ENCODE assay signal across 25 mouse cellular contexts in genomic region chr11:89356018-89356417, GRCm38 (mm10). TPM values are rescaled to one million over a fixed set of nuclear protein-coding genes. Genes with fewer than 3 reads are reported as not detected.
A peak's percentile ranks its signal among the peaks of the same experiment; 100 is the strongest.
DNase-seq lines count a peak whose midpoint lies in the region; ATAC-seq and TF ChIP-seq lines count a peak whose summit lies in the region.
"Had no signal": no experiment of that assay in that cellular context is flagged by ENCODE, and none has a peak within 500 bp of the region (broad histone marks: within the 10 kb centered on the region; RNA-seq: fewer than 3 reads in every experiment).

No protein-coding gene starts in this region.

- ATAC-seq in embryonic facial prominence, embryonic 15.5 days (ENCODE audit: insufficient number of reproducible peaks, low FRiP score, low TSS enrichment, low read depth) = peak; percentile 51; the same call in 1 of the 2 replicates
- 0 out of 2 replicates have a peak, but pooled peaks have one; percentile 6 for ATAC-seq in limb, embryonic 14.5 days (ENCODE audit: low FRiP score, low read depth)
- ATAC-seq in limb, embryonic 15.5 days (ENCODE audit: insufficient number of reproducible peaks, low FRiP score, low TSS enrichment, low read depth) = 0 out of 2 replicates have a peak, but pooled peaks have one; percentile 52
- ATAC-seq: CD4-positive, CD25-positive, alpha-beta regulatory T cell, adult 4 months; forebrain, embryonic 14.5 days had no signal

- H3K4me1 ChIP-seq in embryonic facial prominence, embryonic 15.5 days = 0 out of 2 replicates have a peak, but pooled peaks cover 11% of the 10 kb centered on the region
- H3K4me1 ChIP-seq in embryonic facial prominence, embryonic 10.5 days = peaks cover 12% of the 10 kb centered on the region
- H3K4me1 ChIP-seq in heart, embryonic 10.5 days = peaks cover 22% of the 10 kb centered on the region
- peaks cover 10% of the 10 kb centered on the region for H3K4me1 ChIP-seq in limb, embryonic 14.5 days (ENCODE audit: control insufficient read depth, insufficient read depth, low read length)
- H3K4me1 ChIP-seq in limb, embryonic 10.5 days = peaks cover 10% of the 10 kb centered on the region
- peaks cover 10% of the 10 kb centered on the region; the same call in 1 of the 2 replicates for H3K4me1 ChIP-seq in limb, embryonic 15.5 days

- no peak overlapping the region for H3K4me3 ChIP-seq in embryonic facial prominence, embryonic 15.5 days (replicated peaks)
- no peak overlapping the region for H3K4me3 ChIP-seq in embryonic facial prominence, embryonic 10.5 days
- no peak overlapping the region for H3K4me3 ChIP-seq in heart, embryonic 10.5 days
- no peak overlapping the region for H3K4me3 ChIP-seq in limb, embryonic 14.5 days (replicated peaks; ENCODE audit: low read length)
- H3K4me3 ChIP-seq in limb, embryonic 10.5 days = no peak overlapping the region
- H3K4me3 ChIP-seq in limb, embryonic 15.5 days = no peak overlapping the region
- H3K4me3 ChIP-seq: embryonic facial prominence, embryonic 12.5 days; heart, adult 2 months; hindbrain, embryonic 10.5 days had no signal

- H3K36me3 ChIP-seq in embryonic facial prominence, embryonic 15.5 days = no peaks in the 10 kb centered on the region
- H3K36me3 ChIP-seq in embryonic facial prominence, embryonic 10.5 days (replicated peaks) = no peaks in the 10 kb centered on the region
- H3K36me3 ChIP-seq in heart, embryonic 10.5 days = no peaks in the 10 kb centered on the region
- H3K36me3 ChIP-seq in limb, embryonic 14.5 days (ENCODE audit: control insufficient read depth, insufficient read depth, low read length) = no peaks in the 10 kb centered on the region
- no peaks in the 10 kb centered on the region for H3K36me3 ChIP-seq in limb, embryonic 10.5 days
- no peaks in the 10 kb centered on the region for H3K36me3 ChIP-seq in limb, embryonic 15.5 days
- H3K36me3 ChIP-seq: embryonic facial prominence, embryonic 12.5 days; G1E; hindbrain, embryonic 10.5 days had no signal

- H3K9ac ChIP-seq in embryonic facial prominence, embryonic 15.5 days = no peak overlapping the region
- H3K9ac ChIP-seq in limb, embryonic 14.5 days (ENCODE audit: low read depth, low read length, severe bottlenecking) = no peak overlapping the region
- H3K9ac ChIP-seq in limb, embryonic 15.5 days = no peak overlapping the region
- H3K9ac ChIP-seq: embryonic facial prominence, embryonic 12.5 days; hindbrain, embryonic 14.5 days had no signal

- 44% methylated on average over 5 of the region's 5 CpGs for WGBS in embryonic facial prominence, embryonic 15.5 days
- 56% methylated on average over 5 of the region's 5 CpGs for WGBS in embryonic facial prominence, embryonic 10.5 days
- WGBS in heart, embryonic 10.5 days = 50% methylated on average over 5 of the region's 5 CpGs
- WGBS in limb, embryonic 14.5 days = 46% methylated on average over 5 of the region's 5 CpGs
- 74% methylated on average over 5 of the region's 5 CpGs for WGBS in limb, embryonic 10.5 days
- WGBS in limb, embryonic 15.5 days = 37% methylated on average over 5 of the region's 5 CpGs

- TF ChIP-seq POLR2A in limb, embryonic 14.5 days (IDR thresholded peaks at IDR 0.05; ENCODE audit: borderline replicate concordance, extremely low read depth, insufficient read depth, insufficient read length) = no peak

- no peaks in the 10 kb centered on the region for H3K27me3 ChIP-seq in embryonic facial prominence, embryonic 15.5 days
- no peaks in the 10 kb centered on the region for H3K27me3 ChIP-seq in embryonic facial prominence, embryonic 10.5 days (replicated peaks; ENCODE audit: low read depth, poor library complexity, severe bottlenecking)
- no peaks in the 10 kb centered on the region for H3K27me3 ChIP-seq in heart, embryonic 10.5 days (ENCODE audit: insufficient read depth, poor library complexity, severe bottlenecking)
- H3K27me3 ChIP-seq in limb, embryonic 14.5 days (ENCODE audit: control insufficient read depth, insufficient read depth, low read length) = no peaks in the 10 kb centered on the region
- H3K27me3 ChIP-seq in limb, embryonic 10.5 days (ENCODE audit: low read depth, poor library complexity, severe bottlenecking) = no peaks in the 10 kb centered on the region
- H3K27me3 ChIP-seq in limb, embryonic 15.5 days = no peaks in the 10 kb centered on the region
- H3K27me3 ChIP-seq: embryonic facial prominence, embryonic 12.5 days had no signal

- DNase-seq in embryonic facial prominence, embryonic 10.5 days (ENCODE audit: low spot score) = no peak
- DNase-seq in heart, embryonic 10.5 days (ENCODE audit: low spot score) = no peak
- no peak for DNase-seq in heart, postnatal 25 days (ENCODE audit: low spot score)
- DNase-seq in limb, embryonic 14.5 days (ENCODE audit: low spot score) = no peak
- DNase-seq in limb, embryonic 10.5 days (ENCODE audit: low spot score) = no peak
- DNase-seq in layer of hippocampus, adult 11-12 months (ENCODE audit: low spot score) = no peak
- DNase-seq: adrenal gland, adult 8-10 months; adrenal gland, postnatal 36 days; B cell, adult 2 months; cerebellum, adult 11 months; cerebellum, adult 8-10 months; cerebellum, postnatal 14 days; embryo, embryonic 11 days; gastrocnemius, postnatal 10 days; heart, adult 2 months; heart, postnatal 10 days had no signal

- H3K9me3 ChIP-seq in embryonic facial prominence, embryonic 15.5 days (replicated peaks) = no peaks in the 10 kb centered on the region
- H3K9me3 ChIP-seq in embryonic facial prominence, embryonic 10.5 days = no peaks in the 10 kb centered on the region
- no peaks in the 10 kb centered on the region for H3K9me3 ChIP-seq in heart, embryonic 10.5 days
- no peaks in the 10 kb centered on the region for H3K9me3 ChIP-seq in limb, embryonic 14.5 days (ENCODE audit: control insufficient read depth, low read length)
- no peaks in the 10 kb centered on the region for H3K9me3 ChIP-seq in limb, embryonic 10.5 days (replicated peaks)
- no peaks in the 10 kb centered on the region for H3K9me3 ChIP-seq in limb, embryonic 15.5 days
- H3K9me3 ChIP-seq: embryonic facial prominence, embryonic 12.5 days; hindbrain, embryonic 10.5 days had no signal

- H3K27ac ChIP-seq in embryonic facial prominence, embryonic 15.5 days (replicated peaks) = no peak overlapping the region
- H3K27ac ChIP-seq in embryonic facial prominence, embryonic 10.5 days (replicated peaks) = no peak overlapping the region
- H3K27ac ChIP-seq in heart, embryonic 10.5 days = 0 out of 2 replicates have a peak overlapping the region, but pooled peaks have one; percentile 29
- no peak overlapping the region for H3K27ac ChIP-seq in limb, embryonic 14.5 days (replicated peaks; ENCODE audit: low read depth, low read length)
- H3K27ac ChIP-seq in limb, embryonic 10.5 days = no peak overlapping the region; the same call in 1 of the 2 replicates
- peak overlapping the region; percentile 7; the same call in 1 of the 2 replicates for H3K27ac ChIP-seq in limb, embryonic 15.5 days
- H3K27ac ChIP-seq: embryonic facial prominence, embryonic 12.5 days; heart, adult 2 months; hindbrain, embryonic 10.5 days; hindbrain, embryonic 14.5 days had no signal

- H3K4me2 ChIP-seq in embryonic facial prominence, embryonic 15.5 days (replicated peaks) = no peak overlapping the region
- H3K4me2 ChIP-seq in limb, embryonic 14.5 days (replicated peaks; ENCODE audit: low read depth, low read length, severe bottlenecking) = no peak overlapping the region
- no peak overlapping the region for H3K4me2 ChIP-seq in limb, embryonic 15.5 days
- H3K4me2 ChIP-seq: embryonic facial prominence, embryonic 12.5 days; hindbrain, embryonic 14.5 days had no signal

- intact Hi-C loops in heart, postnatal 25 days (cut with DNase I) = no loop called here

RNA-seq across cellular contexts. Expression of gene Nog, which starts 53.9 kb away (rescaled TPM):
- polyA plus RNA-seq in embryonic facial prominence, embryonic 15.5 days (2015; fragmentation: Nextera tagmentation; extraction: Ambion mirVana) = 5.3 and 5.6 TPM in 2 replicates
- 1.1 and 1.2 TPM in 2 replicates for polyA plus RNA-seq in embryonic facial prominence, embryonic 10.5 days (2016; fragmentation: Nextera tagmentation; extraction: Ambion mirVana)
- polyA plus RNA-seq in heart, embryonic 10.5 days (2016; fragmentation: Nextera tagmentation; extraction: Ambion mirVana) = 1.4 and 2.5 TPM in 2 replicates
- total RNA-seq in heart, postnatal 25 days (2021) = under 1 TPM; 0.25 to 0.44 TPM
- polyA plus RNA-seq in limb, embryonic 14.5 days (2012; rRNA removed) = 19.5 and 27.1 TPM in 2 replicates
- polyA plus RNA-seq in limb, embryonic 14.5 days (2014; fragmentation: Nextera tagmentation; extraction: Ambion mirVana) = 8.1 and 9.5 TPM in 2 replicates
- 0.16 and 0.89 TPM in 2 replicates for polyA plus RNA-seq in limb, embryonic 10.5 days (2016; fragmentation: Nextera tagmentation; extraction: Ambion mirVana)
- polyA plus RNA-seq in limb, embryonic 15.5 days (2015; fragmentation: Nextera tagmentation; extraction: Ambion mirVana) = 4.1 and 4.3 TPM in 2 replicates
- total RNA-seq: common myeloid progenitor, adult 5-6 weeks; G1E had no signal
- polyA plus RNA-seq: CD4-positive, CD25-positive, alpha-beta regulatory T cell, adult 4 months; G1E had no signal

Comparison
In these comparisons a context has a peak if more than half of its experiments do, and no peak if none do; other contexts are left out.
1. H3K27ac ChIP-seq: peak in heart, embryonic 10.5 days (single experiment) and limb, embryonic 15.5 days (single experiment); none in embryonic facial prominence, embryonic 15.5 days (single experiment), embryonic facial prominence, embryonic 10.5 days (single experiment), limb, embryonic 14.5 days (single experiment) and limb, embryonic 10.5 days (single experiment).
2. Peak in every context shown above with its lines, with median percentiles within 50 percentile points of each other: ATAC-seq.